Mouse (Mus musculus): ENCODE measurements around the gene Sec24a.

The Sec24a gene

GRCm38 (mm10) chr11:51649889-51650199 lies 113.6 kb downstream of the Sec24a start:
- no peak for DNase-seq (ENCODE audit: low spot score in 2 of 2)

DNA sequence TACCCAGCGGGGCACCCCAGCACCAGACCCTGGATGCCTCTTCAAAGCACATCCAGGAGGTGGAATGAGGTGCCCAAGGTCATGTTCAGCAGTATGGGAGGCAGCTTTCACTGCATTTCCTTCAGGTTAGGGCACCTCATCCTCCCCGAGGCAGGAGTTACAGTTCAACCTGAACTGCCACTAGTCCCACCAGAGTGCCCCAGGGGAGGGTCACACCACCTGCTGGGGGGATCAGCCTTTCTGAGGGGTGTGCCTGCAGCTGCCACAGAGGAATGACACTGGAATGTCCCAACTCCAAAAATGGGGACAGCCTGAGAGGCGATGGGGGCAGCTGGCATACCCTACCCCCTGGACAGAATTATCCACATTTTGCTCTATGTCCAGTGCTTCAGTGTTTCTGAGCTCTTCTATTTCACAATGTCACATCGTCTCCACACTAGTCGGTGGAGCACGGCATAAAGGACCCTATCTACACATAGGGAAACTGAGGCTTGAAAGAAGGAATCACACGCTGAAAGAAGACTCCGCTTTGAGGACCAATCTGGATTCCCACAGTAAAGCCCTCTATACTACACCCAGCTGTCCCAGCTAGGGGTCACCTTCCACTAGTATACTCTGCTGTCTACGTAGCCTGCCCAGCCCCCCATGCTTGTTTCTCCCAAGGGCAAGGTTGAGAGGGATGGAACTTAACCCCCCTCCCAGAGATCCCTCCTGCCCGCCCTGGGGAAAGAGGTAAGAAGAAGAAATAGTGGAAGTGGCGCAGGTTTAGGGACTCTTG lies 114.1 kb downstream of the Sec24a start:
- DNase-seq (ENCODE audit: low spot score in 2 of 2), result no peak

DNA sequence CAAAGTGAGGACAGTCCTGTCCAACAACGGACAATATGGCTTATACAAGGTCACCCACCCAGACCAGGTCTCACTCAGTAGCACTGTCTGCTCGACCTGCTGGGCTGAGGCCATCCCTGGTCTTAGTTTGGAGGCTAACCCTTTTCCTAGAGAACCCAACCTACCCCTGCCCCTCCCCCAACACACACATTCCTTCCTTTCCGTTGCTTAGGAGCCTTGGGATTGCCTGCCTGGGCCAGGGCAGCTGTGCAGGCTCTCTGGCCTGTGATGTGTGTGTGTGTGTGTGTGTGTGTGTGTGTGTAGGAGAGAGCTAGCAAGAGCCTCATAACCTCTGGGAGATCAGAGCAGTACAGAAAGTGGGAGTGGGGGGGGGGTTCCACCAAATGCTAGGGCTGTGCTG lies 114.9 kb downstream of the Sec24a start:
- DNase-seq (ENCODE audit: low spot score in 2 of 2), result no peak

GRCm38 (mm10) chr11:51646751-51647667 lies 116.4 kb downstream of the Sec24a start:
- DNase-seq (ENCODE audit: low spot score in 2 of 2), result no peak

DNA sequence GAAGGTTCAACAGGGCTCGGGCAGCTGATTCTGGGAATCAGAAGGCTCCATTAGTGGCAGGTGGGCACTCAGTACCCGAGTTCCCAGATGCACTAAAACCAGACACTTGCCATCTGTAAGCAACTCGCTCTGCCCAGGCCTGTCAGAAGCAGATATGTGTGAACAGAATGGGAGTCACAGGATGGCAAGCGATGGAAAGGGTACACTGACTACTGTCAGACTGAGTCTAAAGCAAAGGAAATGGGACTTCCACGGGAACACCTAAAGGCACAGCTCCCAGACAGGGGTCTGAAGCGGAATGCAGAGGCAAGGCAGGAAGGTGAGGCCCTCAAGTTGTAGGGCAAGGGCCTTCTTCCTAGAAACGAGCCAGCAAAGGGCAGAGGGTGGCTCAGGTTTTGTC lies 117.2 kb downstream of the Sec24a start:
- DNase-seq (ENCODE audit: low spot score in 2 of 2), result no peak

GRCm38 (mm10) chr11:51645293-51645692 lies 118.1 kb downstream of the Sec24a start:
- DNase-seq (ENCODE audit: low spot score in 2 of 2), result no peak

DNA sequence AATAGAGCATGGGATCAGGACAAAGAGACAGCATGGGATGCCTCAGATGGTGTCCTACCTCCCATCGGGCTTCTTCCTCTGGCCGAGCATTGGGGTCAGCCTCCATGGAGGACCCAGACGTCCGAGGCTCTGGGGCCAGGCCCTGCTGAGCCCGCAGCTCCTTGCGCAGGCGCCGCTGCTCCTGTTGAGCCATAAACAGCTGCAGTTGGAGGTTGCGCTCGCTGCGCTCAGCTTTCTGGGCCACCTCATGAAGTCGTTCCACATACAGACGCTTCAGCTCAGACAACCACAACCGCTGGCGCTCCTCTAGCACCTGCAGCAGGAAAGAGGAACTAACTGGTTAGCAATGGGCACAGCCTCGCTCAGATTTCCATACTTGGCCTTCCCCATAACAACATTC lies 119.2 kb downstream of the Sec24a start:
- no peak for DNase-seq (ENCODE audit: low spot score in 2 of 2)

DNA sequence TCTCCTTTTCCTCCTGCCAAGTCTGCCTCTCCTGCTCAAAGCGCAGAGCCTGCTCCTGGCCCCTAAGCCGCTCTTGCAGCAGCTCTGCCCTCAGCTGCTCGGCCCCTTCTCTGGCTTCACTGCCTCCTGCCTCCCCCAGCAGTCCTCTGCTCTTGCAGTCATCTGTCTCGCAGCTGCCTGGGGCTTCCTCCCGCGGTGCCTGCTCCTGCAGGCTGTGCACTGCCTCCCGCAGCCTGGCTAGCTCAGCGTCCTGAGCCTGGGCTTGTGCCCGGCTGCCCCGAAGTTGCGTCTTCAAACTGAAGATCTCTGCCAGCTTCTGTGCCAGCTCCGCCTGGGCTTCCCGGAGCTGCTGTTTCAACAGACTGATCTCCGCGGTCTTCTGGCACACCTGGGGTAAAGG lies 119.7 kb downstream of the Sec24a start:
- no peak for DNase-seq (ENCODE audit: low spot score in 2 of 2)

- no peak for DNase-seq (ENCODE audit: low spot score in 2 of 2)
These were observed 120.2 kb downstream of the Sec24a start for GRCm38 (mm10) chr11:51643202-51643601.
